Mouse (Mus musculus): ENCODE data around the gene Isyna1.

Isyna1 gene

DNA sequence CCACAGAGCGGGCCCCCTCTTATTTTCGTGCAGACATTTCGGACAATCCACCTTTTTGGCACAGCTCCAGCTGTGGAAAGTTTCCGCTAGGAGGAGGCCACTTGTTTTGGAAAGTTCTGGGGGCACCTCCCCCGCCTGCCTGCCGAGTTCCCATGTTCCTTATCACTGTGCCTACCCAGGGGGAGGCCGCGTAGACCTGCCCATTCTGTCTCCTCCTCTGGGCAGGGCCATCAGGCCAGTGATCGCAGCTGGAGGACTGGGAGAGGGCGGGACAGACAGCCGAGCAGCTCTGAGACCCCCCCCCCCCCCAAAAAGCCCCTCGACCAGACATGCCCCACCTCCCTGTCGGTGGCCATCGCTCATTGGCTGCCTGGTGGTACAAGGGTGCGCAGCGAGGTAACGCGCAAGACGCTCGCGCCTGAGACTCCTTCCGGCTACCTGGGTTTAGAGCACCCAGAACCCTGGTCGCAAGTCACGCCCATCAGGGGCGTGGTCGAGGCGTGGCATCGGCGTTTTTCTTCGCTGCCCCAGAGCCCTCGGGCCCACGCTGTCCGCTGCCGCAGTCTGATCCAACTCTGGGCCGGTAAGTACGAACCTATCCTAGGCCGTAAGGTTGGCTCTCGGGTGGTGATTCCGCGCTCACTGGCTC is at the start of gene Isyna1:
Gene Isyna1, plus strand, starts transcription at position 413 of the 649 bp plus-strand sequence.
- ChIA-PET CTCF (interaction anchor here in 2 of 4 experiments (0.6 to 1.4 kb wide), 7 partner anchors 9 to 244 kb away, joined by 3 to 8 read pairs (median 4); partner anchors contain the start of gene Lsm4 (in 1 of the 2)), POLR2A (interaction anchor here in 3 of 4 experiments (0.6 to 4.0 kb wide), 35 partner anchors 9 to 441 kb away, joined by 3 to 23 read pairs (median 4); partner anchors contain the start of genes Jund (in 3 of the 3), Ell (in 2 of the 3), Ssbp4 (in 2 of the 3) and Arrdc2 (in 1 of the 3))

- CTCF ChIA-PET = no interaction called here
- POLR2A ChIA-PET = interaction anchor here in 1 of 4 experiments (3.1 kb wide), 1 partner anchor 8 kb away, joined by 11 read pairs; no protein-coding TSS in a partner anchor
Observed at GRCm38 (mm10) chr8:70546412-70546811, 47.8 kb upstream of the Isyna1 start.

DNA sequence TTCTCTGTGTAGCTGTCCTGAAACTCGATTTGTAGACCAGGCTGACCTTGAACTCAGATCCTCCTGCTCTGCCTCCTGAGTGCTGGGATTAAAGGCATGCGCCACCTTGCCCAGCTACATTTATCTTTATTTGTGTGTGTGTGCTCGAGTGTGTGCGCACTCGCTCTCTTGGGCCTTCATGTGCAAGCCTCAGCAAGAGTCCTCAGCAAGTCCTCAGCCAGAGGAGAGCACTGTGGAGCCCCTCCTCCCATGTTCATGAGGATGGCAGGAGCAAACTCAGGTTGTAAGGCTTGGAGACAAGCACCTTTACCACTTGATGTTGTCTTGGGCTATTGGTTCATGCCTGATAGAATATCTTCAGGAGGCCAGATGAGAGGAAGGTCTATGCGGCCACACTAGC is 46.4 kb upstream of the Isyna1 start:
- CTCF ChIA-PET = no interaction called here

DNA sequence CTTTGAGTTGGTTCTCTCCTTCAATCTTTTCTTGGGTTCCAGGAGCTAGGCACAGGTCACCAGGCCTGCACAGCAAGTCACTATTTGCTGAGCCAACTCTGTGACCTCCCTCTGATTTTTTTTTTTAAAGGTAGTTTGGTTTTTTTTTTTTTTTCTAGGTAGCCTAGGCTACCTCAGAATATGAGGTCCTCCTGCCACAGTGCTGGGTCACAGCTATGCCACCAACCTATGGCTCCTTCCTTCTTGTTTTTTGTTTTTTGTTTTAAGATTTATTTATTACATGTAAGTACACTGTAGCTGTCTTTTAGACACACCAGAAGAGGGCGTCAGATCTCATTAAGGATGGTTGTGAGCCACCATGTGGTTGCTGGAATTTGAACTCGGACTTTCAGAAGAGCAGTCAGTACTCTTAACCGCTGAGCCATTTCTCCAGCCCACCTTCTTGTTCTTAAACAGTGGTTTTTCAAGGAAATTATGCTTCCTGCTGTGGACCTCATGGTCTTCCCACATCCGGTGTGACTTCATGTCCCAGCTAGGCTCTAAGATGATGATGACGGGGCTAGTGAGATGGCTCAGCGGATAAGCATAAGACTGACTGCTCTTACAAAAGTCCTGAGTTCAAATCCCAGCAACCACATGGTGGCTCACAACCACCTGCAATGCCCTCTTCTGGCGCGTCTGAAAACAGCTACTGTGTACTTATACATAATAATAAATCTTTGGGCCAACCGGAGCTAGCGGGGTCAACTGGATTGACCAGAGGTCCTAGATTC is 44.6 kb upstream of the Isyna1 start:
- ChIA-PET POLR2A (interaction anchor here in 3 of 4 experiments (0.6 to 2.5 kb wide), 15 partner anchors 9 to 304 kb away, joined by 3 to 10 read pairs (median 3); partner anchors contain the start of genes Ell (in 2 of the 3), Fkbp8 (in 2 of the 3), Kxd1 (in 2 of the 3) and Arrdc2 (in 1 of the 3)), CTCF (interaction anchor here in 3 of 4 experiments (0.6 to 2.0 kb wide), 13 partner anchors 9 to 339 kb away, joined by 3 to 11 read pairs (median 4); partner anchors contain the start of genes Fkbp8 (in 1 of the 3), Kxd1 (in 1 of the 3), Lsm4 (in 1 of the 3) and Uba52 (in 1 of the 3))

More for the DNA sequence above, 46.4 kb upstream of the Isyna1 start:
- POLR2A ChIA-PET = interaction anchor here in 2 of 4 experiments (0.8 to 2.5 kb wide), 7 partner anchors 9 to 42 kb away, joined by 3 to 8 read pairs (median 4); partner anchors contain the start of genes Ell (in 2 of the 2), Fkbp8 (in 1 of the 2), Kxd1 (in 1 of the 2) and Rex1bd (in 1 of the 2)

- ChIA-PET CTCF (interaction anchor here in 2 of 4 experiments (0.6 to 2.0 kb wide), 11 partner anchors 9 to 399 kb away, joined by 3 to 11 read pairs (median 3); partner anchors contain the start of genes Ell (in 1 of the 2), Fkbp8 (in 1 of the 2) and Kxd1 (in 1 of the 2)), POLR2A (interaction anchor here in 3 of 4 experiments (0.5 to 2.8 kb wide), 20 partner anchors 9 to 288 kb away, joined by 3 to 16 read pairs (median 4); partner anchors contain the start of genes Ell (in 3 of the 3), Fkbp8 (in 3 of the 3), Kxd1 (in 3 of the 3) and Uba52 (in 2 of the 3))
Observed at GRCm38 (mm10) chr8:70551558-70552161, 42.5 kb upstream of the Isyna1 start.

- POLR2A ChIA-PET = interaction anchor here in 3 of 4 experiments (0.9 to 3.9 kb wide), 4 partner anchors 8 to 146 kb away, joined by 4 to 16 read pairs (median 8); partner anchors contain the start of genes Ell (in 1 of the 3), Fkbp8 (in 1 of the 3), Jund (in 1 of the 3) and Kxd1 (in 1 of the 3)
Observed at GRCm38 (mm10) chr8:70552836-70553235, 41.3 kb upstream of the Isyna1 start.

GRCm38 (mm10) chr8:70553740-70554139 is 40.4 kb upstream of the Isyna1 start:
- CTCF ChIA-PET = no interaction called here

More at GRCm38 (mm10) chr8:70552836-70553235, 41.3 kb upstream of the Isyna1 start:
- CTCF ChIA-PET = interaction anchor here in 1 of 4 experiments (1.0 kb wide), 1 partner anchor 47 kb away, joined by 3 read pairs; no protein-coding TSS in a partner anchor

GRCm38 (mm10) chr8:70555079-70555747 is 39.0 kb upstream of the Isyna1 start:
- POLR2A ChIA-PET = interaction anchor here in 3 of 4 experiments (0.5 to 3.9 kb wide), 15 partner anchors 9 to 143 kb away, joined by 3 to 11 read pairs (median 3); partner anchors contain the start of genes Ell (in 2 of the 3), Jund (in 1 of the 3) and Klhl26 (in 1 of the 3)

More at GRCm38 (mm10) chr8:70553740-70554139, 40.4 kb upstream of the Isyna1 start:
- POLR2A ChIA-PET = interaction anchor here in 3 of 4 experiments (0.8 to 3.9 kb wide), 3 partner anchors 9 to 285 kb away, joined by 3 to 11 read pairs (median 4); partner anchors contain the start of gene Ell (in 1 of the 3)

DNA sequence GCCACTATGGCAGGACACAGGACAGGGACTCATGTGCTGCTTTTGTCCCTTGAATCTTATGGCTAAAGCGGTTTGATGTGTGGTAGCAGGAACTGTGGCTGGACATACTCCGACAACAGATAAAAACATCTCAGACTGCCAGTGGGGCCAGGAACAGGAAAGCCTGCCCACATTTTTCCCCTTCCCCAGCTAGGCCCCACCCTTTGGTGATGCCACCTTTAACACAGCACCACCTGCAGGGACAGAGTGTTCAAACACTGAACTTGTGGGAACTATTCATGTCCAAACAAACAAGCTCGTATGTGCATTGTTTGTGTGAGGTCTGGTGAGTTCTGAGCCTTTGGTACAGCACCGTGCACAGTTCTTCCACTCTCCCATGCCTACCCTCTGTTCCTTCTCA is 35.8 kb upstream of the Isyna1 start:
- POLR2A ChIA-PET = interaction anchor here (0.5 to 2.1 kb wide), 15 partner anchors 11 to 420 kb away, joined by 3 to 5 read pairs (median 4); partner anchors contain the start of genes Rex1bd (in 2 of the 4), Arrdc2 (in 1 of the 4), Fkbp8 (in 1 of the 4) and Jund (in 1 of the 4)
- CTCF ChIA-PET = interaction anchor here (0.5 to 3.3 kb wide), 23 partner anchors 9 to 1011 kb away, joined by 3 to 17 read pairs (median 4); partner anchors contain the start of genes Ell (in 1 of the 4) and Gm3336 (in 1 of the 4)

More at GRCm38 (mm10) chr8:70555079-70555747, 39.0 kb upstream of the Isyna1 start:
- CTCF ChIA-PET = interaction anchor here in 2 of 4 experiments (0.6 to 1.6 kb wide), 3 partner anchors 11 to 211 kb away, joined by 3 to 4 read pairs (median 4); no protein-coding TSS in a partner anchor

GRCm38 (mm10) chr8:70558983-70559382 is 35.2 kb upstream of the Isyna1 start:
- CTCF ChIA-PET = interaction anchor here (0.5 to 3.3 kb wide), 21 partner anchors 9 to 1011 kb away, joined by 3 to 17 read pairs (median 4); partner anchors contain the start of genes Ell (in 1 of the 4) and Gm3336 (in 1 of the 4)
- POLR2A ChIA-PET = interaction anchor here in 3 of 4 experiments (0.5 to 2.1 kb wide), 11 partner anchors 16 to 420 kb away, joined by 3 to 5 read pairs (median 4); partner anchors contain the start of genes Rex1bd (in 2 of the 3), Arrdc2 (in 1 of the 3), Fkbp8 (in 1 of the 3) and Jund (in 1 of the 3)

DNA sequence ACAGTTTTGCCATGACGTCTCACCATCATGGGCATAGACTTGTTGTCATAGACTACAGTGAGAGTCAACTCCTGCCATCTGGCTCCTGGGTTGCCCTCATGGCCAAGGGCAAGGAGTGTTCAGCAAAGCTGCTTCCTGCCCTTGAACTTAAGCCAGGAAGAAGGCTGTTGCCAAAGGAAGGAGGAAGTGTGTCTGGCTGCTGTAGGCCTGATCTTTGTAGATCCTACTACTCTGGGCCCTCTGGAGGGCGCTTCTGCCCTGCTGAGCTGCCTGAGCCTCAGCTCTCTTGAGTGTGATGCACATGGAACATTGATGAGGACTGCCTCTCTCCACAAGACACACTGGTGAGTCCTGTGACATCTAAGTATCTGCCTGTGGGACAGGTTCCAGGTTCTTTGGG is 34.1 kb upstream of the Isyna1 start:
- CTCF ChIA-PET = interaction anchor here in 3 of 4 experiments (0.6 to 3.3 kb wide), 18 partner anchors 9 to 216 kb away, joined by 3 to 17 read pairs (median 4); partner anchors contain the start of gene Ell (in 1 of the 3)

GRCm38 (mm10) chr8:70560564-70560963 is 33.6 kb upstream of the Isyna1 start:
- POLR2A ChIA-PET = interaction anchor here (0.5 to 2.3 kb wide), 25 partner anchors 10 to 291 kb away, joined by 3 to 10 read pairs (median 3); partner anchors contain the start of genes Ell (in 2 of the 4), Arrdc2 (in 1 of the 4), Fkbp8 (in 1 of the 4) and Jund (in 1 of the 4)
- CTCF ChIA-PET = interaction anchor here in 3 of 4 experiments (0.6 to 3.3 kb wide), 15 partner anchors 9 to 217 kb away, joined by 3 to 17 read pairs (median 4); partner anchors contain the start of gene Ell (in 1 of the 3)

More for the DNA sequence above, 34.1 kb upstream of the Isyna1 start:
- POLR2A ChIA-PET = interaction anchor here in 3 of 4 experiments (0.5 to 2.3 kb wide), 22 partner anchors 9 to 291 kb away, joined by 3 to 10 read pairs (median 4); partner anchors contain the start of genes Ell (in 2 of the 3), Arrdc2 (in 1 of the 3), Fkbp8 (in 1 of the 3) and Jund (in 1 of the 3)

GRCm38 (mm10) chr8:70561357-70561756 is 32.8 kb upstream of the Isyna1 start:
- POLR2A ChIA-PET = interaction anchor here in 3 of 4 experiments (0.5 to 2.3 kb wide), 12 partner anchors 9 to 278 kb away, joined by 3 to 10 read pairs (median 4); partner anchors contain the start of genes Ell (in 2 of the 3), Arrdc2 (in 1 of the 3) and Jund (in 1 of the 3)
- CTCF ChIA-PET = interaction anchor here in 3 of 4 experiments (0.6 to 3.3 kb wide), 8 partner anchors 9 to 972 kb away, joined by 3 to 17 read pairs (median 3); no protein-coding TSS in a partner anchor

GRCm38 (mm10) chr8:70561809-70562535 is 32.2 kb upstream of the Isyna1 start:
- POLR2A ChIA-PET = interaction anchor here in 1 of 4 experiments (1.2 to 1.9 kb wide), 3 partner anchors 9 to 136 kb away, joined by 3 to 6 read pairs (median 4); partner anchors contain the start of gene Jund
- CTCF ChIA-PET = interaction anchor here in 1 of 4 experiments (1.0 kb wide), 1 partner anchor 49 kb away, joined by 3 read pairs; no protein-coding TSS in a partner anchor

Data from embryonic stem cell, embryonic (primary cell).